Mouse (Mus musculus) kidney, adult 18-20 months (tissue): ENCODE results near the gene Gtf2i.

Source experiments
- DNase-seq: peaks from one replicate; pipeline ENCODE4 v3.0.0; 2021

Gene Gtf2i

DNA sequence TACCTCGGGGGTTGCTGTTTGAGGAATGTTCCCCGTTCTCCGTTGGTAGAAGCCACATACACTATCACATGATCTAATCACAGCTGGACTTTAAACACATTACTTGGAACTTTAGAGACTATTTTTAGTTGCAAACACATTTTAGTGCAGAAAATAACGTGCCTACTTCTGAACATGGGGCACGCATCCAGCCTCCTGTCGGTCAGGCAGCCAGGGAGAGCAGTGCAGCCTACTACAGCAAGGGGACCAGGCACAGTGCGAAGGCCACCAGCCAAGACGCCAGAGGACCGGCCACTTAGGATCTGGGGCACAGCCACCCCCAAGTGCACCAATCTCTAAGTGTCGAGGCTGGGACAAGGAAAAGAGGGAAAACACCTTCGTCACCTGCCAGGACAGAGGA is 39.5 kb downstream of the Gtf2i start:
- DNase-seq, result peak; percentile 60

- DNase-seq, result peak; percentile 25
Measured at GRCm38 (mm10) chr5:134273761-134274160, 40.8 kb downstream of the Gtf2i start.

DNA sequence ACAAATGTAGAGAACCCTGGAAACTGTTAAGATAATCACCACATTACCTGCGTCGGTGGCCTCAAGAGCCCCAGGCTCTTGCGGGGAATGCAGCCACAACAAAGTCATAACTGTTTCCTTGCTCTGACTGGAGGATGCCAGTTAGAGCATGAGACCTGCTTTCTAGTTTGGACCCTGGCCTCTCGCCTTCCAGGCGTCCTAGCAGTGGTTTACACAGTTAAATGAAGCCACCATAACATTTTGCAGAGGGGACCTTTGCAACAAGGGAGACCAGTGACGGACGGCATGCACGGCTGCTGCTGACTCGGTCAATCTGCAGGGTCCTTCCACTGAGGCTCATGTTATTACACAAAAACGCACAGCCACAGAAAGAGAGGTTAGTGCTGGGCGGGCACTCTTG is 41.8 kb downstream of the Gtf2i start:
- DNase-seq, result peak; percentile 45

DNA sequence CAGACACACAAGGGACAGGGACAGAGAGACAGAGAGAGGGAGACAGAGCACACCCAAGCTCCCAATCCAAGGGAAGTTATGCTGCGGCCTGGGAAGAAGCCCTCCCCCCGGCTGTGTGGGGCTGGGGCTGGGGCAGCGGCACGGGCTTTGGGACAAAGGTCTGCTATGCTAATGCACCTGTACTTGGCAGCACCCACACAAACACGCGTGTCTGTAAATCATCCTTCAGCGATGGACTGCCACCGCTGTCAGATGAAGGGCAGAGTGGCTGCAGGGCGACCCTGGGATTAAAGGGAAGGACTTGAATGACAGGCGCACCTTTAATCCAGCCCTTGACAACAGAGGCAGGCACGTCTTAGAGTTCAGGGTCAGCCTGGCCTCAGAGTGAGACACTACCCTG is 43.1 kb downstream of the Gtf2i start:
- peak; percentile 65 for DNase-seq

DNA sequence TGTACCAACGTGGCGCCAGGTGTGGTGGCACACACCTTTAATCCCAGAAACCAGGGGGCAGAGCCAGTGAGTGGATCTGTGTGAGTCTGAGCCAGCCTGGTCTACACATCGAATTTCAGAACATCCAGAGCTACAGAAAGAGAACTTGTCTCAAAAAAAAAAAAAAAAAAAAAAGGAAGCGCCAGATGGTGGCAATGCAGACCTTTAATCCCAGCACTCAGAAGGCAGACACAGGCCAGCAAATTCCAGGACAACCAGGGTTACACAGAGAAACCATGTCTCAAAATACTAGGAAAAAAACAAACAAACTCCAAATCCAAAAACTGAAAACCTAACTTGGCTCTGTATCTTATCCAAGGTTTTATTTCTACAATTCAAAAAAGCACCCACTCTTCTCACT is 44.0 kb downstream of the Gtf2i start:
- DNase-seq, result no peak

GRCm38 (mm10) chr5:134269751-134270150 is 44.8 kb downstream of the Gtf2i start:
- DNase-seq, result no peak

DNA sequence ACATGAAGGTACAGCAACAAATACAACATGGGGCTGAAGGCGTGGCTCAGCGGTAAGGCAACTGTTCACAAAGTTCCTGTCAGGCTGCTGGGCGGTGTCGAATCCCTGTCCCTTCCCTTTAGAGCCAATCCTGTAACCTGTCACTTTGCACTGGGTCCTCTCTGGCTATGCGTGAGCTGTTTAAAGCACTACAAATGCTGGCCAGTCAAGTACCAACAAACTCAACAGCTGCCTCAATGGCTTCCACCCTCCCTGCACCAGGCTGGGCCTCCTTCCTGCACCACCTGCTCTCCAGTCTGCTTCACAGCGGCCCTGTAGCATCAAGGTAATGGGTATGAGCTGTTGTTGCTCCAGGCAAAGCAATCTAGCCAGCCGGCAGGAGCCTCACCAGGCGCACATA is 45.8 kb downstream of the Gtf2i start:
- DNase-seq, result no peak

- no peak for DNase-seq
Measured at GRCm38 (mm10) chr5:134266404-134266803, 48.2 kb downstream of the Gtf2i start.

GRCm38 (mm10) chr5:134265890-134266289 is 48.7 kb downstream of the Gtf2i start:
- no peak for DNase-seq

DNA sequence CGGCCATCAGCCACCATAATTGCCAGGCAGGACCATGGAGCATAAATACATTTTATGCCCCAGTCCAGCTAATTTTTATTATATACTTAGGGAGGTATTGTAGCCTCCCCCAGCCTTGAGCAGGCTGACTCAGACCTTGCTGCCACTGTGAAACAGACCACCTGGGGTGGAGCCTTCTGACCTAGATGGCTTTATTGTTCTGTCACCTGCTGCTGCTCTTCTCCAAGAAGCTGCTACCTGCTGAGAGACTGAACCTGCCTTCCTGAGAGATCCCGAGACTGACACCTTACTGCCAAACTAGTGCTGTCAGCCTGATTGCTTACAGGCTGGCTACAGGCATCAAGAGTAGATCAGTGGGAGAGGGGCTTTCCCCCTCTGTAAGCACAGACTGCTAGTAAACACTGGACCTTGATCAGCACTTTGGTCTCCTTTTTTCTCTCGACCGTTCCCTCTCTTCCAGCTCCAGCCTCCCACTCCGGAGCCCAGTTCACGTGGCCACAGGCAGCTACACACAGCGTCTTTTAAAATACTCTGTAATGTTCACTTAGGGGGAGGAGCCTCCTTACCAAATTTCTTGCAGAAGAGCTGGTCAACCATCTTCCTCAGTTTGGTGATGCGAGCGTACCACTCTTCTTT is 54.4 kb downstream of the Gtf2i start:
- DNase-seq, result no peak

- DNase-seq, result no peak
Measured at GRCm38 (mm10) chr5:134258934-134259333, 55.6 kb downstream of the Gtf2i start.

DNA sequence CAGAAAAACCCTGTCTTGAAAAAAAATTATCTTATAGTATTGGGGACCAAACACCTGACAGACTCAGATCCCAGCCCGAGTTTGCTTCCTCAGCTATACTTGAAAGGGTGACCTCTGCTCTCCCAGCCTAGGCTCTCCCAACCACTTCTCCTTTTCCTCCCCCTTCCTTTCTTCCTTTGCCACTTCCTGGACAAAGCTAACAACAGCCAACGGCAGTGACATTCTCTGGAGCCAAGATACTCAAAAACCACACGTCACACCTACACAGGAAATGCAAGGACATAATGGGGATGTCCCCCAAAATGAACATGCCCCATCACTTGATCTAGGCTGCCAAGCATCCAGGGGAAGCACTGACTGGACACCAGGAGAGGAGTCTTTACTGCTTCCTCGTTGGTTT is 56.2 kb downstream of the Gtf2i start:
- no peak for DNase-seq

DNA sequence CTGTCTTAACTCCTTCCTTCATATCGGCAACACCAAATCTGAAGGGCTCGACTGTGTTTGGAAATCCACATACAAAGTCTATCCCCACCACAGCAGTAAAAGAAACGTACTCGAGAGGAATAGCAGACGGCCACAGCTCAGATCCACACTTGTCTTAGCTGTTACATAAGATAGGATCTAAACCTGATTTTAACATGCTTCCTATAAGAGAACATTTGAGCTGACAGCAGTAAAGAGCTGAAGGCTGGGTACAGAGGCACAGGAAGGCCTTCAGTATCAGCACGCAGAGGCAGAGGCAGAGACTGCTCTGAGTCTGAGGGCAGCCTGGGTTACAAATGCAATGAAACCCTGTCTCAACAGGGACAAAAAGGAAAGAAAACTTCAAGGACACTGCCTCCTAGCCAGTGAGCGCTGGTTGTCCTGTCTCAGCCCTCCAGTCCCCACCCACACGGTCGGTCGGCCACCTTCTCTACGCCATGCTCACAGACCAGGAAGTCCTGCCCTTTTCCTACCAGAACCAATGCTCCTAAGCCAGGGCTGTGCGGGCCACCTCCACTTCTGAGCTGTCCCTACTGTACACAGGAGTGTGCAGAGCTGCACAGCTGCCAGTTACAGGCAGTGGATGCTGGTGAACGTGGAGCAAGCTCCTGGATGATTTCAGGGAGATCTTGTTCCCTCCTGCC is 57.1 kb downstream of the Gtf2i start:
- DNase-seq, result no peak

GRCm38 (mm10) chr5:134255294-134255693 is 59.3 kb downstream of the Gtf2i start:
- DNase-seq, result no peak

GRCm38 (mm10) chr5:134253806-134254205 is 60.8 kb downstream of the Gtf2i start:
- DNase-seq, result no peak

- DNase-seq, result no peak
Measured at GRCm38 (mm10) chr5:134251083-134251482, 63.5 kb downstream of the Gtf2i start.

- DNase-seq, result no peak
Measured at GRCm38 (mm10) chr5:134250601-134251000, 64.0 kb downstream of the Gtf2i start.

DNA sequence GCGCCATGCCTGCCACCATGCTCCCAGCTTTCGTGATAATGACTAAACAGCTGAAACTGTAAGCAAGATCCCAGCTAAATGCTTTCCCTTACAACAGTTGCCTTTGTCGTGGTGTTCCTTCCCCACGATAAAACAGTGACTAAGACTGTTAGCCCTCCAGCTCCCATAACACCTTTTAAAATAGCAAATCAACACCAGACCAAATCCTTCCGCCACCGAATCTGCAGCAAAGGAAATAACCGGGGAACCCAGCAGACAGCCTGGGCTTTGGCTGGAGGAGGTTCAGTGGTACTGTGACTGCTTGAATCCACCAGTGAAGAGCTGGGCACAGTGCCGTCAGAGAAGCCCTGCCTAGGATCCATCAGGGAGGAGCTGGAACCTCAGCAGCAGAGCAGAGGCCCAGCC is 65.3 kb downstream of the Gtf2i start:
- no peak for DNase-seq

DNA sequence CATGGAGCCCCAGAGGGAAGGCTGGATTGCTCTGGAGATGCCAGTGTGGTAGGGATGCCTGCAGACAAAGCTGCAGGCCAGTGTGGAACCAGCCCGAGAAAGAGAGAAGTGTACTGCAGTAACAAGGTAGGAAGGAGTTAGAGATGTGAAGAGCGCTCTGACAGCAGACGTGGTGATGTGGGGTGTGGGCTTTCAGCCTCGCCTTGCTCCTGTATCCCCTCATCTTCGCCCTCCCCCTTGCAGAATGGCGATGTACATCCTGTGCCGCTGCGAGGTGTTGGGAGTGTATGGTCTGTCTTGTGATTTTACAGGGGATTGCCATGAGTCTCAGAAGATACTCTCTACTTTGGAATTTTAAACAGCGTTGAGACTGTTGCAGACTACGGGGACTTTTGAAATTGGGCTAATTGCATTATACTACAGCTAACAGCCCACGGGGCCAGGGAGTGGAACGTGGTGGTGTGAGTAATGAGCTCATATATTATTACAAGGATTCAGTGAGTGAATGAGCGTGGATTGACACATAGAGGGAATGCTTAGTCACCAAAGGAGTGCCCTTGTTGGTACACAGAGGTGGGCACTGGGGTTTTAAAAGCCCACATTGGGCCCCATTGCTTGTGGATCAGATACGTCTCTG is 65.8 kb downstream of the Gtf2i start:
- DNase-seq, result no peak

DNA sequence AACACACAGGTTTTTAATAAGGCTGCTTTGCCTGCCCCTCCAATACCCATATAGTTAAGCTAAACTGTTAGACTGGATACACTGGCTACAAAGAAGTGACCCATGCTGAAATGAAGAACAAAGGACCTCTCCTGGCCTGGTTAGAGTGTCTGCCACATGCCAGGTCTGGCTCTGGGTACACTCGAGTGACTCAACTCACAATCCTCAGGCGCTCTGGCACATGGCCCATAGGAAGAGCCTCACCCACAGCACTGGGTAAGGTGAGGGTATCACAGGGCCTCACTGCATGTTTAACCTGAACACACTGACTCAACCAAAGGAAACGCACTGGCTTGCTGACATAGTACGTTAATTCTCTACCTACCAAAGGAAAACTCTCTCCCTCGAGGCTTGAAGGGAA is 68.4 kb downstream of the Gtf2i start:
- DNase-seq, result no peak

DNA sequence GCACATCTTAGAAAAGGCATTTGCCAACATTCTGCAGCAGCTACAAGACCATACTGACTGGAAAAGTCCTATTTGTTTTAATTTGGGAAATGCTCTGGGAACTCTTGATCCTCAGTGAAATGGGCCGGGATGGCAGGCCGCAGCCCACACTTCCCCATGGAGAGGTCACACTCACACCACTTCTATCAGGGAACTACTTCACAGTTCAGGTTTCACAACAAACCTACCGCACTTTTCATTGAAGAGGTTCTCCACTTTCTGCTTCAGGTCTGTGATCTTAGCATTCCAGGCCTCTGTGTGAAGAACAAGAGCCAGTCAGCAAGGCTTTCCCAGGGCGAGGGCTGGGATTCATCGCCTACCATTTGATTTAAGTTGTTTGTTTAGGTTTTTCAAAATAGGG is 69.7 kb downstream of the Gtf2i start:
- no peak for DNase-seq

DNA sequence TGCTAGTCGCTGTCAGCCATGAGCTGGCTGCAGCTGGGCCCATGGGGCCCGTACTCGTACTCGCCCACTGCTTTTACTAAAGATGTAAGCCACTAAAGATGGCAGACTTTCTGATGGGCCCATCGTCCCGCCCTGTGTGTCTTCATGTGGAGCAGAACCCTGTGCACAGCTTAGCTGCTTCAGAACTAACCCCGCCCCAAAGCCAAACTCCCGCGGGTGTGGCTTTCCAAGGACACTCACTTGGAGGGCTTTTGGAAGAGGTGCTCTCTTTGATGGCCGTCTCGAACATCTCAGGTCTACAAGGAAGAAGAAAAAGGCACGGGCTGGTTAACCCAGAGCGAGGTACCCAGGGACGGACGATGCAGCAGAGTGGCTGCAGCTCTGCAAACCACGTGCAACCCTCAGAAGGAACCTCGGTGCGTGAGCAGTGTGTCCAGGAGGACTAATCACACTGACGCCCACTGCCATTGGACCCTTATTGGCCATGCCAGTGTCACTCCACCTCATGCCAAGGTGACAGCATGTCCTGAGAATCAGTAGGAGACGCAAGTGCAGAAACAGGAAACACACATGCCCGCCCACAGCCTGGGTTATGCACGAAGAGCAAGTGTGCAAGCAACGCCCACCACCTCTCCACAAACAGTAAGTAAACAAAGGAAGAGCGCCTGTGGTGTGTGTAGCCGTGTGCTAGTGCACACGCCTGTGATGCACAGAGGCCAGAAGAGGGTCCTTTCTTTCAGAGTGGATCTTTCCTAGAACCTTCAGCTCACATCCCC is 70.7 kb downstream of the Gtf2i start:
- DNase-seq, result no peak

DNA sequence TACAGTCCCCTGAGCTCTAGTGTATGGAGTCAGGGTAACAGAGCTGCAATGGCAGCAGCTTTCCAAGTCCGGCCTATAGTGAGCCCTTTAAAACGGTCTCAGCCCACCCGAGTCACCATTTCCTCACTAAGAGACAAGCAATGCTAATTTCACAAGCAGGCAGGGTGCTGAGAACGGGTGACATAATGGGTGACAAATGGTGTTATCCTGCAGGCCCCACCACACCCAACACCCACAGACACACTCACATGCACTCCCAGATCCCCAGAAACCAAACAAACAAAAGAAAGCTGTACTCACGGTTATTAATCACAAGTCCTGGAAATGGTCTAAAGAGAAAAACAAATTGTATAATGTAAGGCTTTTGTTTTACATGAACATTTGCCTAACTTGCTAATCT is 72.7 kb downstream of the Gtf2i start:
- no peak for DNase-seq
